25 mouse cellular contexts compared by ENCODE assay signal in genomic region chr8:46296551-46296950, GRCm38 (mm10). TPM values are rescaled to one million over a fixed set of nuclear protein-coding genes. Genes with fewer than 3 reads are reported as not detected.
DNase-seq lines count a peak whose midpoint lies in the region; ATAC-seq and TF ChIP-seq lines count a peak whose summit lies in the region.
"Had no signal": no experiment of that assay in that cellular context is flagged by ENCODE, and none has a peak within 500 bp of the region (broad histone marks: within the 10 kb centered on the region; RNA-seq: fewer than 3 reads in every experiment).

No protein-coding gene starts in this region.

- H3K27ac ChIP-seq in forebrain, embryonic 11.5 days (ENCODE audit: low read depth, low read length): no peak overlapping the region
- H3K27ac ChIP-seq in forebrain, postnatal 0 days (ENCODE audit: low read depth, low read length): no peak overlapping the region
- no peak overlapping the region for H3K27ac ChIP-seq in hindbrain, postnatal 0 days
- no peak overlapping the region for H3K27ac ChIP-seq in hindbrain, embryonic 16.5 days (ENCODE audit: low read depth, low read length)
- no peak overlapping the region for H3K27ac ChIP-seq in limb, embryonic 13.5 days
- no peak overlapping the region for H3K27ac ChIP-seq in midbrain, embryonic 16.5 days (ENCODE audit: low read length)
- H3K27ac ChIP-seq: neural tube, embryonic 13.5 days had no signal

- H3K4me1 ChIP-seq in forebrain, embryonic 11.5 days (replicated peaks; ENCODE audit: control insufficient read depth, insufficient read depth, low read length): peaks cover 19% of the 10 kb centered on the region
- H3K4me1 ChIP-seq in forebrain, postnatal 0 days (ENCODE audit: insufficient read depth): 0 out of 2 replicates have a peak, but pooled peaks cover 4% of the 10 kb centered on the region
- no peaks in the 10 kb centered on the region for H3K4me1 ChIP-seq in hindbrain, postnatal 0 days (ENCODE audit: insufficient read depth, low read length)
- H3K4me1 ChIP-seq in hindbrain, embryonic 16.5 days (ENCODE audit: control insufficient read depth, insufficient read depth, low read depth, low read length): peaks cover 4% of the 10 kb centered on the region; the same call in 1 of the 2 replicates
- H3K4me1 ChIP-seq in limb, embryonic 13.5 days: peaks cover 39% of the 10 kb centered on the region
- peaks cover 25% of the 10 kb centered on the region; the same call in 1 of the 2 replicates for H3K4me1 ChIP-seq in midbrain, embryonic 16.5 days (ENCODE audit: control insufficient read depth, insufficient read depth, low read length)

- H3K4me2 ChIP-seq in forebrain, embryonic 11.5 days (ENCODE audit: low read depth, low read length, severe bottlenecking): peak overlapping the region; percentile 32; the same call in 1 of the 2 replicates
- no peak overlapping the region for H3K4me2 ChIP-seq in forebrain, postnatal 0 days (ENCODE audit: low read depth)
- 0 out of 2 replicates have a peak overlapping the region, but pooled peaks have one; percentile 16 for H3K4me2 ChIP-seq in hindbrain, postnatal 0 days (ENCODE audit: low read depth, low read length)
- H3K4me2 ChIP-seq in hindbrain, embryonic 16.5 days (ENCODE audit: low read length): no peak overlapping the region
- H3K4me2 ChIP-seq in limb, embryonic 13.5 days (replicated peaks): peak overlapping the region; percentile 31
- H3K4me2 ChIP-seq in midbrain, embryonic 16.5 days (ENCODE audit: low read length): peak overlapping the region; percentile 10; the same call in 1 of the 2 replicates
- H3K4me2 ChIP-seq: heart, embryonic 11.5 days; neural tube, embryonic 13.5 days had no signal

- H3K36me3 ChIP-seq in forebrain, embryonic 11.5 days (ENCODE audit: control insufficient read depth, insufficient read depth, low read length): no peaks in the 10 kb centered on the region
- no peaks in the 10 kb centered on the region for H3K36me3 ChIP-seq in forebrain, postnatal 0 days (ENCODE audit: insufficient read depth)
- no peaks in the 10 kb centered on the region for H3K36me3 ChIP-seq in hindbrain, postnatal 0 days (ENCODE audit: insufficient read depth, low read length)
- no peaks in the 10 kb centered on the region for H3K36me3 ChIP-seq in hindbrain, embryonic 16.5 days (ENCODE audit: control insufficient read depth, insufficient read depth, low read length)
- no peaks in the 10 kb centered on the region for H3K36me3 ChIP-seq in limb, embryonic 13.5 days
- H3K36me3 ChIP-seq in midbrain, embryonic 16.5 days (ENCODE audit: control insufficient read depth, insufficient read depth, low read length): no peaks in the 10 kb centered on the region
- H3K36me3 ChIP-seq: G1E; neural tube, embryonic 13.5 days had no signal

- DNase-seq in forebrain, embryonic 11.5 days (ENCODE audit: low spot score): no peak
- DNase-seq in forebrain, postnatal 0 days: no peak
- no peak for DNase-seq in hindbrain, postnatal 0 days (ENCODE audit: low spot score)
- DNase-seq in frontal cortex, postnatal 36 days (ENCODE audit: low spot score in 2 of 2): no peak
- no peak for DNase-seq in kidney, adult 18-20 months
- DNase-seq: adrenal gland, postnatal 10 days; cerebellum, adult 9-11 months; heart, postnatal 4 days; kidney, postnatal 4 days; layer of hippocampus, adult 9-11 months; lung, postnatal 14 days; thymus, postnatal 36 days had no signal

- H3K9me3 ChIP-seq in forebrain, embryonic 11.5 days (ENCODE audit: control insufficient read depth, low read length): no peaks in the 10 kb centered on the region
- no peaks in the 10 kb centered on the region for H3K9me3 ChIP-seq in forebrain, postnatal 0 days (ENCODE audit: low read length)
- H3K9me3 ChIP-seq in hindbrain, postnatal 0 days (ENCODE audit: low read length): no peaks in the 10 kb centered on the region
- no peaks in the 10 kb centered on the region for H3K9me3 ChIP-seq in hindbrain, embryonic 16.5 days (ENCODE audit: control insufficient read depth, low read length)
- no peaks in the 10 kb centered on the region for H3K9me3 ChIP-seq in limb, embryonic 13.5 days
- H3K9me3 ChIP-seq in midbrain, embryonic 16.5 days (replicated peaks; ENCODE audit: control insufficient read depth, low read length, poor library complexity, severe bottlenecking): no peaks in the 10 kb centered on the region
- H3K9me3 ChIP-seq: G1E; neural tube, embryonic 13.5 days had no signal

- no peak overlapping the region; the same call in 1 of the 2 replicates for H3K9ac ChIP-seq in forebrain, embryonic 11.5 days (ENCODE audit: low read length)
- no peak overlapping the region for H3K9ac ChIP-seq in forebrain, postnatal 0 days
- H3K9ac ChIP-seq in hindbrain, postnatal 0 days (replicated peaks; ENCODE audit: low read length): no peak overlapping the region
- no peak overlapping the region for H3K9ac ChIP-seq in hindbrain, embryonic 16.5 days (ENCODE audit: low read depth, low read length)
- H3K9ac ChIP-seq in limb, embryonic 13.5 days: no peak overlapping the region
- no peak overlapping the region for H3K9ac ChIP-seq in midbrain, embryonic 16.5 days (ENCODE audit: low read depth, low read length)
- H3K9ac ChIP-seq: neural tube, embryonic 13.5 days had no signal

- H3K27me3 ChIP-seq in forebrain, embryonic 11.5 days (ENCODE audit: control insufficient read depth, insufficient read depth, low read length): peaks cover 74% of the 10 kb centered on the region
- H3K27me3 ChIP-seq in forebrain, postnatal 0 days (ENCODE audit: insufficient read depth, low read length): peaks cover 59% of the 10 kb centered on the region
- H3K27me3 ChIP-seq in hindbrain, postnatal 0 days (ENCODE audit: insufficient read depth, low read length): peaks cover 59% of the 10 kb centered on the region
- peaks cover 69% of the 10 kb centered on the region for H3K27me3 ChIP-seq in hindbrain, embryonic 16.5 days (replicated peaks; ENCODE audit: control insufficient read depth, insufficient read depth, low read length)
- H3K27me3 ChIP-seq in limb, embryonic 13.5 days: peaks cover 84% of the 10 kb centered on the region
- H3K27me3 ChIP-seq in midbrain, embryonic 16.5 days (ENCODE audit: control insufficient read depth, insufficient read depth, low read depth, low read length): peaks cover 65% of the 10 kb centered on the region

- ATAC-seq in forebrain, embryonic 11.5 days (replicated peaks; ENCODE audit: low FRiP score): no peak
- ATAC-seq in forebrain, postnatal 0 days: no peak
- no peak for ATAC-seq in hindbrain, postnatal 0 days
- ATAC-seq in hindbrain, embryonic 16.5 days: no peak
- no peak for ATAC-seq in limb, embryonic 13.5 days (ENCODE audit: low FRiP score, low read depth)
- ATAC-seq in midbrain, embryonic 16.5 days: no peak
- ATAC-seq: activated CD4-positive, CD25-positive, alpha-beta regulatory T cell, adult 4 months; CD4-positive, CD25-positive, alpha-beta regulatory T cell, adult 4 months had no signal

- TF ChIP-seq CTCF in forebrain, postnatal 0 days (IDR thresholded peaks at IDR 0.05; ENCODE audit: low read depth): no peak
- no peak for TF ChIP-seq CTCF in hindbrain, postnatal 0 days (IDR thresholded peaks at IDR 0.05; ENCODE audit: low read depth)

- no peak overlapping the region for H3K4me3 ChIP-seq in forebrain, embryonic 11.5 days (ENCODE audit: low read depth, low read length)
- no peak overlapping the region for H3K4me3 ChIP-seq in forebrain, postnatal 0 days (ENCODE audit: low read depth, low read length)
- H3K4me3 ChIP-seq in hindbrain, postnatal 0 days (ENCODE audit: low read length): no peak overlapping the region
- H3K4me3 ChIP-seq in hindbrain, embryonic 16.5 days (ENCODE audit: low read length): no peak overlapping the region
- H3K4me3 ChIP-seq in limb, embryonic 13.5 days: peak overlapping the region; percentile 8; the same call in 1 of the 2 replicates
- no peak overlapping the region for H3K4me3 ChIP-seq in midbrain, embryonic 16.5 days (ENCODE audit: low read depth, low read length)
- H3K4me3 ChIP-seq: neural tube, embryonic 13.5 days had no signal

- WGBS in forebrain, embryonic 11.5 days: under 1% methylated on average over 11 of the region's 11 CpGs
- 2% methylated on average over 11 of the region's 11 CpGs for WGBS in forebrain, postnatal 0 days
- WGBS in hindbrain, postnatal 0 days: under 1% methylated on average over 11 of the region's 11 CpGs
- 3% methylated on average over 11 of the region's 11 CpGs for WGBS in hindbrain, embryonic 16.5 days
- 2% methylated on average over 11 of the region's 11 CpGs for WGBS in limb, embryonic 13.5 days
- under 1% methylated on average over 11 of the region's 11 CpGs for WGBS in midbrain, embryonic 16.5 days

RNA-seq across cellular contexts. Expression of gene Helt, which starts 2.1 kb away (rescaled TPM):
- 5.9 and 7.4 TPM in 2 replicates for polyA plus RNA-seq in forebrain, embryonic 11.5 days (2014; fragmentation: Nextera tagmentation; extraction: Ambion mirVana)
- 0.90 and 0.92 TPM in 2 replicates for total RNA-seq in forebrain, postnatal 0 days (2014; rRNA removed)
- 0.81 and 1.4 TPM in 2 replicates for polyA plus RNA-seq in forebrain, postnatal 0 days (2015; fragmentation: Nextera tagmentation; extraction: Ambion mirVana)
- 0.52 TPM in 1 of 2 replicates, not detected in the other for total RNA-seq in hindbrain, postnatal 0 days (2014; rRNA removed)
- polyA plus RNA-seq in hindbrain, postnatal 0 days (2015; fragmentation: Nextera tagmentation; extraction: Ambion mirVana): 0.11 and 0.15 TPM in 2 replicates
- polyA plus RNA-seq in hindbrain, embryonic 16.5 days (2015; fragmentation: Nextera tagmentation; extraction: Ambion mirVana): 1.0 TPM in 1 of 2 replicates, not detected in the other
- polyA plus RNA-seq in limb, embryonic 13.5 days (2015; fragmentation: Nextera tagmentation; extraction: Ambion mirVana): not detected in 2 replicates
- polyA plus RNA-seq in midbrain, embryonic 16.5 days (2015; fragmentation: Nextera tagmentation; extraction: Ambion mirVana): 2.8 and 3.2 TPM in 2 replicates
- total RNA-seq: adrenal gland, postnatal 10 days; gastrocnemius, postnatal 4 days; heart, postnatal 4 days; megakaryocyte, adult 5-6 weeks had no signal
- polyA plus RNA-seq: activated CD4-positive, CD25-positive, alpha-beta regulatory T cell, adult 4 months; CD4-positive, CD25-positive, alpha-beta regulatory T cell, adult 4 months; G1E; heart, embryonic 11.5 days; intestine, embryonic 14.5 days; kidney, embryonic 14.5 days; liver, embryonic 16.5 days had no signal

Comparison
In these comparisons a context has a peak if more than half of its experiments do, and no peak if none do; other contexts are left out.
1. H3K4me2 ChIP-seq: peak in forebrain, embryonic 11.5 days (single experiment), hindbrain, postnatal 0 days (single experiment), limb, embryonic 13.5 days (single experiment) and midbrain, embryonic 16.5 days (single experiment); none in forebrain, postnatal 0 days (single experiment) and hindbrain, embryonic 16.5 days (single experiment).